Mouse (Mus musculus): Measurements from ENCODE around the gene Gltpd2.

GRCm38 (mm10) chr11:70469764-70470163 is 49.2 kb upstream of the Gltpd2 start:
- TF ChIP-seq CTCF (IDR thresholded peaks at IDR 0.05; ENCODE audit: borderline replicate concordance, insufficient read depth, low read depth, low read length) (no peak), POLR2A (IDR thresholded peaks at IDR 0.05; ENCODE audit: borderline replicate concordance, insufficient read depth, low read length) (no peak)

All from cerebellum, adult 2 months (tissue).